Mouse (Mus musculus) spleen, adult 12 weeks (tissue): ENCODE data around the gene Atl2.

ENCODE experiments used
- DNase-seq: peaks from one replicate; pipeline ENCODE4 v3.0.0; 2022; ENCODE audit warnings: low spot score

The Atl2 gene

GRCm38 (mm10) chr17:79898156-79898746 lies 2.3 kb upstream of the Atl2 start:
- no peak for DNase-seq

- no peak for DNase-seq
These were observed 1.7 kb upstream of the Atl2 start for GRCm38 (mm10) chr17:79897666-79898065.

GRCm38 (mm10) chr17:79894971-79895882 lies 696 bp downstream of the Atl2 start:
- DNase-seq = peak; percentile 51

DNA sequence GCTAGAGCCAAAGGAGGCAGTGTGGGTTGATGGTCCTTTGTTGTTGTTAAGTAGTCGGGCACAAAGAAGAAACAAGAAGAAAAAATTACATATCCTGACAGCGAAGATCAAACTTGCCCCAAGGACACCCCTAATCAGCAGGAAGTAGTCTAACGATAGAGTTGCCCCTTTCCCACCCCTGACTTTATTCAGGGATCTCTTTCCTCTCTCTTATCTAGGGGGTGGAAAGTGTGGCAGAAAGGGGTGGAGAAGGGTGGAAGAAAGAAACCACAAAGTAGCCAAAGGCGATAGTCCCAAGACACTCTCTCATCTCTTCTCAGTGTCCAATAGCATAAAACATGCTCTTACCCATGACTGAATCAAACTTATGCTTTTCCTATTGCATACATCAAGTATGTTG lies 1.9 kb downstream of the Atl2 start:
- DNase-seq = no peak

DNA sequence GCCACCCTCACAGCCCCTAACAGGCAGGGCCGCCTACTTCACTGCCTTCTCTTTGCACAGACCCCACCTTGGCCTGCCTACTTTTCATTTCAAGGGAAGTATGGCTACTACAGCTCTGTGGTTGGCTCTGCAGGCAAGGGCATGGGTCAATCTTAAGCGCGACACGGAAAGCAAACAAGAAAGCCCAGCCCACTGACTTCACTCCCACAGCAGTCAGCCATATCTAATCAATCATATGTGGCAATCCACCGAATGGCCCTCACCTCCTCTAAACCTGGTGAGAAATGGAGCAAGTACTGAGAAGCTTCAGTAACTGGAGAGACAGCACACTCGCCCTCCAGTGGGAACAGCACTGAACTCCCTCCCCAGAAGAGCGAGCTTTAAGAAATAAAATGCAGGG lies 4.0 kb downstream of the Atl2 start:
- DNase-seq = no peak

DNA sequence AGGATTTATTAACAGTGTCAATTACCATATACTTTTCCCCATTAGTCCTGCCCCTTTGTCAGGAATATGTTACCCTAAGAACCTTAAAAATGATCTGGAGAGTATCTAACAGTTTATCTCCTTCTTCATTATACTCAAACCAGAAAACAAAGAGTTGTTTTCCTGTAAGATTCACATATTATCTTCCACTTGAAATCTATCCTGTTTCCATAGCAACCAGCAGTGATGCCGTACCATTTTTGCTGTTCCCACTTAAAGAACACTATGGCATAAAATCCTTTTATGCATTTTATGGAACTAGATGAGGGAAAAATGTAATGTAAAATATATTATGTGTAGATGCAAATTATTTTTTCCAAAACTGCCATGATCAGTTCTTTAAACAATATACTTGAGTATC lies 8.0 kb downstream of the Atl2 start:
- DNase-seq = no peak

DNA sequence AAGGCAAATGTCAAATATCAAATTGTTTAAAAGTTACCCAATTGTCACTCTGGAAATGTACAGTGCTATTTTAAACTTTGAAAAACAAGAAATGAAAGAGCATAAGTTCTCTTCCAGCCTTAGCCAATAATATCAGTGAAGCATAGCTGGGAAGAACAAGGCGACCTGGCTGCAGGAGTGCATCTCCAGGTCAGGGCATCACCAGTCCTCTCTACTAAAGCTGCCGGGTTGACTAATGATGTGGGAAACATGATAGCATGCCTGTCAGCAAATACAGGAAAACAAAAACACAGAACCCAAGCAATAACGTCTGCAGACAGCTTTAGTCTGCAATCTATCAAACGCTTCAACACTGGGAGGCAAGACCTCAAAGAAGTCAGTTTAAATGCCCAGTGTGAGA lies 12.7 kb downstream of the Atl2 start:
- no peak for DNase-seq

- DNase-seq = no peak
These were observed 30.9 kb downstream of the Atl2 start for GRCm38 (mm10) chr17:79865027-79865426.

DNA sequence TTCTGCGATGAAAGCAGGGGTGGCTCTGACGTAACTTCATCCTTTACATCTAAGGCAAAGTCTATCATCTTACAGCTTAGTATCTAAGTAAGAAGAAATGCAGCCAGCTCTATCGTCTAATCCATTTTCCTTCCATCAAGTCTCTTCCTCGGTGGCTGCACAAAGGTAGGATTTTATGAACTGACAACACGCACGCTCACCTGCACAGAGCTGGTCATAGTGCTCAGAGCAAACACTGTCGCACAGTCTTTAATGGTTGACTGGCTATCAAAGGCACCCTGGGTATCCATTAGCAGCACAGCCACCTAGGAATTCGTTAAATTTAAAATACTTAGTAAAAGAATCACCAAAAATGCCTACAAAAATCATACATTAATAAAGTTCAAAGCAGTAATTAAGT lies 31.4 kb downstream of the Atl2 start:
- DNase-seq = no peak

GRCm38 (mm10) chr17:79862038-79862437 lies 33.9 kb downstream of the Atl2 start:
- no peak for DNase-seq

GRCm38 (mm10) chr17:79855533-79855932 lies 40.4 kb downstream of the Atl2 start:
- no peak for DNase-seq

- DNase-seq = no peak
These were observed 47.5 kb downstream of the Atl2 start for GRCm38 (mm10) chr17:79848385-79848784.

- no peak for DNase-seq
These were observed 49.7 kb downstream of the Atl2 start for GRCm38 (mm10) chr17:79846182-79846581.

DNA sequence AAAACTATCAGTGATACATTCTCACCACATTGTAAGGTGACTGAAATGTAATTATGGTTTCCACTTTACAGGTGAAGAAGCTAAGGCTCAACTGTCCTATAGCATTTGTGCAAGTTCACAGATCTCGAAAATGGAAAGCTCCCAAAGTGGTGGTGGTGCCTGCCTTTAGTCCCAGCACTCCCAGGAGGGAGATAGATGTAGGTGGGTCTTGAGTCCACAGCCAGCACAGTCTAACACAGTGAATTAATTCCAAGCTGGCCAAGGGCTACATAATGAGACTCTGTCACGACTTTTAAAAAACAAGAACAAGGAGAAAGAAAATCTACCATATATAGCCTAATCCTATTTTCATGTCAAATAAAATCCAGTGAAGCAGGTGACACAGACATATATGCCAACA lies 50.2 kb downstream of the Atl2 start:
- no peak for DNase-seq

DNA sequence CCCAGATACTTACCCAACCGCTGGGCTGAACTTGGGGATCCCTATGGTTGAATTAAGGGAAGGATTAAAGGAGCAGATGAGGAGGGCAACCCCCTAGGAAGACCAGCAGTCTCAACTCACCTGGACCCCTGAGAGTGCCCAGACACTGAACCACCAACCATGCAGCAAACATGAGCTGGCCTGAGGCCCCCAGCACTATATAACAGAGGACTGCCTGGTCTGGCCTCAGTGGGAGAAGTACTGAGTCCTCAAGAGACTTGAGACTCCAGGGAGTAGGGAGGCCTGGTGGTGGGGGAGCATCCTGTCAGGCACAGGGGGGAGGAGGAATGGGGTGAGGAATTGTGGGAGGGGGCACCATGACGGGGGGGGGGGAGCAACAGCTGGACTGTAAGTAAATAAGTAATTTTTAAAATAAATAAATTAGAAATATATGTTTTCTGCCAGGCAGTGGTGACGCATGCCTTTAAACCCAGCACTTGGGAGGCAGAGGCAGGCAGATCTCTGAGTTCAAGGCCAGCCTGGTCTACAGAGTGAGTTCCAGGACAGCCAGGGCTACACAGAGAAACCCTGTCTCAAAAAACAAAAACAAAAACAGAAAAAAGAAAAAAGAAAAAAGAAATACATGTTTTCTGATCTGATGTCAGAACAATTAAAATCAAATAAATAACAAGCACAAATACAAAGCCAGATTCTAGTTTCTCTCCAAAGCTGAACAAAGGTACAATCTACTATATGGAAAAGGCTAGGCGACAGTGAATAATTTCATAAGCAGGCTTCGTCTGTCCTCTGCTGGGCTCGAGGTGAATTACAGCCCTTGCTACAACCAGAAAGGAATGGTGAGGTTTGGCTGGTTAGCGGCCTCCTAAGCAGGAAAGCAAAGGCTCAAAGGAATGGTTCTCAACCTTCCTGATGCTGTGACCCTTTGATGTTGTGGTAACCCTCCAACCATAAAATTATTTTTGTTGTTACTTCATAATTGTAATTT lies 55.4 kb downstream of the Atl2 start:
- no peak for DNase-seq

GRCm38 (mm10) chr17:79836978-79837377 lies 58.9 kb downstream of the Atl2 start:
- DNase-seq = no peak

GRCm38 (mm10) chr17:79835714-79836373 lies 60.1 kb downstream of the Atl2 start:
- no peak for DNase-seq

- DNase-seq = no peak
These were observed 63.6 kb downstream of the Atl2 start for GRCm38 (mm10) chr17:79832284-79832683.

GRCm38 (mm10) chr17:79826482-79827034 lies 69.4 kb downstream of the Atl2 start:
- DNase-seq = no peak

DNA sequence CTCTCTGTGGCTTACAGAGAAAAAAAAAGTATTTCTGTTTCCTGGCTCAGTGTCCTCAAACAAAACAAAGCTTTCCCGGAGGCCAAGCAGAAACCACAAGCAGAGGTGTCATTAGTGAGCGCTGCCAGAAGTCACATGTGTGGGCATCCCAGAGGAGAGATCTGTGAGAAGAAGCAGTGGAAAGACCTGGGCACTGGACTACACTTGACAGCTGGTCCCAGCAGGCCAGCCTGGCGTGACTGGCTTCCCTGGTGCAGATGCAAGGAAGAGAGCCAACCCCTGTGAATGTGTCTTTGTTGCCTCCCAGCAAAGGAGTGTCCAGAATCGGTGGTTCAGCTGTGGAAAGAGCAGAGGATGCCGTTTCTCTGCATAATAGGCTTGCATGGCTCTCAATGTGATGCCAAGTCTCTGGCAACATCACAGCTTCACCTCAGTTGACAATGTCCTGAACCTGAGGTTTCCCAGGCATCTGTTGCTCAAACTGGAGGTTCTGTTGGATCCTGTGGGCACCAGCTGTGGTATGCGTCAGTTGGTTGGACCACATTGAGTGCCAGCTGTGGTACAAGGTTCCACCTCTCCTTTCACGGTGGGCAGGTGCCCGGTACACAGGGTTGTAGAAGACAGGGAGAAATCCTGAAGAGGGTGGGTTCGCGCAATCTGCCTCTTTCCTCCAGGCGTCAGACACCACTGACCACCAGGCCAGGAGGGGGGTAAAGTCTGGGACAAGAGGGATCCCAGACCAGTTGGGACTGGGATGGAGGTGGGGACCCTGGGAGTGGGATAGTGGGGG lies 70.5 kb downstream of the Atl2 start:
- no peak for DNase-seq

- DNase-seq = no peak
These were observed 71.5 kb downstream of the Atl2 start for GRCm38 (mm10) chr17:79824406-79824805.
